Mouse (Mus musculus) hindbrain, embryonic 10.5 days (tissue): ENCODE data around the gene Myadml2. TPM values are rescaled to one million over a fixed set of nuclear protein-coding genes. Genes with fewer than 3 reads are reported as not detected.

Source experiments
- DNase-seq: peaks from one replicate; pipeline ENCODE4 v3.0.0-alpha.2; 2017; ENCODE audit warnings: low spot score
- H3K27ac ChIP-seq: fragments of 300-500 bp; sonication (generic); 2 replicates; pipeline ENCODE4 v1.5.1; 2016; ENCODE audit warnings: mild to moderate bottlenecking, moderate library complexity
- H3K27me3 ChIP-seq: fragments of 300-500 bp; sonication (generic); 2 replicates; pipeline ENCODE4 v1.6.1; 2016; ENCODE audit warnings: mild to moderate bottlenecking; ENCODE audit not compliant: poor library complexity, insufficient read depth, severe bottlenecking
- H3K36me3 ChIP-seq: fragments of 300-500 bp; sonication (generic); 2 replicates; pipeline ENCODE4 v1.6.1; 2016; ENCODE audit warnings: mild to moderate bottlenecking, moderate library complexity
- H3K4me1 ChIP-seq: fragments of 300-500 bp; sonication (generic); replicated peaks from 2 replicates; pipeline ENCODE4 v1.6.1; 2016; ENCODE audit warnings: mild to moderate bottlenecking
- H3K4me3 ChIP-seq: fragments of 300-500 bp; sonication (generic); 2 replicates; pipeline ENCODE4 v1.5.1; 2016; ENCODE audit warnings: mild to moderate bottlenecking, moderate library complexity
- H3K9me3 ChIP-seq: fragments of 300-500 bp; sonication (generic); 2 replicates; pipeline ENCODE4 v1.6.1; 2016; ENCODE audit warnings: mild to moderate bottlenecking, moderate library complexity
- WGBS: fragments of 180-500 bp; shearing (Covaris S2); methylation state at CpG from one replicate; pipeline ENCODE4 v1.1.7; 2016; 5-methylcytosine and 5-hydroxymethylcytosine counted together
- polyA plus RNA-seq: library from polyadenylated mRNA; unstranded; fragments of >200 nt; fragmentation: Nextera tagmentation; extraction: Ambion mirVana; gene quantifications from 2 replicates; pipeline ENCODE4 v1.2.1, GENCODE M21; 2016

The Myadml2 gene
- polyA plus RNA-seq, 1 experiment from 2014 or later = not detected

DNA sequence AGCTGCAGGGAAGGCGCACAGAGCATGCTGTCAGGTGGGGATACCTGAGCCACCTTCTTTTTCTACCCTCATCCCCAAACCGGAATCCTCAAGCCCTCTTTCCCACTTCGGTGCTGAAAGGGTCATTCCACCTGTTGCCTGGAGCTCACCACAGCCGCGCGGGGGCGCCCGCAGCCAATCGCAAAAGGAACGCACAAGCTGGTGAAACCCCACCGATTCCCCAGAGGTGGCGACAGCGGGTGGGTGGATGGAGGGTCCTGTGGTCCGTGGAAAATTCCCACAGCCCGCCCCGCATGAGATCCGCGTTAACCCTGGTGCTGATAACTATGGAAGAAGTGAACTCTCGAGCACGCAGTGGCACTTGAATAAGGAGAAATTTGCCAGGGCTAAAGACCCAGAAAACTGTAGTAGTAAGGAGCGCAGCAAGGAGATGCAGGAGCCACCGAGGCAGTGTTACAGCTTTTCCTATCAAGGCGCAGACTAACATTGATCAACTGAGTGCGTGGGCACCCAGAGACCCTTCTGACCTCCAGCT is 11.0 kb upstream of the Myadml2 start:
- Histone ChIP-seq H3K36me3 (no peaks in the 10 kb centered on the region), H3K27me3 (peaks cover 93% of the 10 kb centered on the region), H3K4me1 (peaks cover 29% of the 10 kb centered on the region), H3K9me3 (no peaks in the 10 kb centered on the region), H3K27ac (no peak overlapping the region), H3K4me3 (peak overlapping the region; percentile 55)
- DNase-seq = peak; percentile 79
- 4% methylated on average over 24 of the region's 24 CpGs for WGBS

DNA sequence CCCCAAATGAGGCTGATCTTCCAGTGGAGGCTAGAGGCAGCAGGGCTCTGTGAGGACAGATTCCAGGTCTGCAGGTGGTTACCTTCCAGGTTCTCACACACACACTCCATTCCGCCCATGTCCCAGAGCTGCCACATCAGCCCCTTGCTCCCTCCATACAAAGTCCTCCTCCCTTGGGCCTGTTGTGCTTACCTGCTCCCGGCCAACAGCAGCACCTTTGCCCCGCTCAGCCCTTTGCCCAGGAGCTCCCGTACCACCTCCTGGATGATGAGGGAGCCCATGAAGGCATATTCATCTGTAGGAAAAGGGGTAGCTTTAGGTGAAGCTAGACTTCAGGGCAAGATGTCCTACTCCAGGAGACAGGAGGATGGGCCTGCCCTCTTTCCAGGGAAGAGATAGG is 9.3 kb upstream of the Myadml2 start:
- Histone ChIP-seq H3K27me3 (peaks cover 76% of the 10 kb centered on the region), H3K4me1 (peaks cover 29% of the 10 kb centered on the region), H3K4me3 (no peak overlapping the region), H3K27ac (no peak overlapping the region), H3K36me3 (no peaks in the 10 kb centered on the region), H3K9me3 (no peaks in the 10 kb centered on the region)
- WGBS = 88% methylated on average over 4 of the region's 4 CpGs
- DNase-seq = no peak

- no peak for DNase-seq
- Histone ChIP-seq H3K36me3 (no peaks in the 10 kb centered on the region), H3K27me3 (peaks cover 54% of the 10 kb centered on the region), H3K4me1 (peaks cover 11% of the 10 kb centered on the region), H3K4me3 (no peak overlapping the region), H3K9me3 (no peaks in the 10 kb centered on the region), H3K27ac (no peak overlapping the region)
- 76% methylated on average over 3 of the region's 3 CpGs for WGBS
Observed at GRCm38 (mm10) chr11:120654741-120655140, 6.8 kb upstream of the Myadml2 start.

- 73% methylated on average over 3 of the region's 3 CpGs for WGBS
- Histone ChIP-seq H3K27me3 (peaks cover 40% of the 10 kb centered on the region), H3K36me3 (no peaks in the 10 kb centered on the region), H3K4me3 (no peak overlapping the region), H3K4me1 (peaks cover 13% of the 10 kb centered on the region), H3K9me3 (no peaks in the 10 kb centered on the region), H3K27ac (no peak overlapping the region)
- DNase-seq = no peak
Observed at GRCm38 (mm10) chr11:120651872-120652271, 3.9 kb upstream of the Myadml2 start.

DNA sequence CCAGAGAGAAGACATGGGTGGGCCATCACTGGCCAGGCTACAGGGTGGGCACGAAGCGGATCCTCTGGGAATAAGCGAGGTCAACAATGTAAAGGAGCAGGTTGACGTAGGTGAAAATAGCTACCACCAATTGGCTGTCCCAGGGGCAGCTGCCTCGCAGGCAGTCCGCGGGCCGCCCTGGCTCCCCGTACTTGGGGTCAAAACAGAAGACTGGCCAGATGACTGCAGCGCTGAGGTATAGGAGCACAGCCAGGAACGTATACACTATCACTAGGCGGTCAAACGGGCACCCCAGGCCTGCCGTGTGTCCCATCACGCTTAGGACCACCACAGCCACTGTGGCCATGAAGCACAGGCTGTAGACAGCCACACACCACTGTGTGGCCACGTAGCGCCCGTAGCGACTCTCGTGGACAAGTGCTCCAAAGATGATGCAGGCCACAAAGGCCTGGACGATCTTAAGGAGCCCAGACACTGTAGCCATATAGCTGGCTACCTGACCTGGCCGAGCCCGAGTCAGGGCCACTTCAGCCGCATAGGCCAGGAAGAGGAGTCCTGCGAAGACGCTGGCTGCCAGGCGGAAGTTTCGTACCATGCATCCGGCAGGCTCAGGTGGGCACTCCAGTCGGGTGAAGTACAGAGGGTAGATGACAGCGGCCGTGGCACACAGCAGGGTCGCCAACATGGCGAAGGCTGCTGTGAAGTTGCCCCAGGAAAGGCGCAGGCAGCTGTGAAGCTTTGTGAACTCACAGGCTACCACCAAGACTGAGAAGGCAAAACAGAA is 719 bp downstream of the Myadml2 start:
- peaks cover 34% of the 10 kb centered on the region for H3K4me1 ChIP-seq
- H3K9me3 ChIP-seq = no peaks in the 10 kb centered on the region
- H3K27ac ChIP-seq = peak overlapping the region; percentile 62; the same call in 1 of the 2 replicates
- H3K36me3 ChIP-seq = no peaks in the 10 kb centered on the region
- peaks cover 36% of the 10 kb centered on the region for H3K27me3 ChIP-seq
- WGBS = 73% methylated on average over 35 of the region's 35 CpGs
- no peak for DNase-seq
- H3K4me3 ChIP-seq = peak overlapping the region; percentile 41

- Histone ChIP-seq H3K4me1 (peaks cover 46% of the 10 kb centered on the region), H3K4me3 (peak within 1 kb of the TSS; percentile 69), H3K27ac (peak within 1 kb of the TSS; percentile 88), H3K9me3 (no peaks in the 10 kb centered on the region), H3K36me3 (no peaks in the 10 kb centered on the region), H3K27me3 (peaks cover 40% of the 10 kb centered on the region)
- peak; percentile 95 for DNase-seq
- WGBS = 0% methylated on average over 15 of the region's 15 CpGs
Observed at GRCm38 (mm10) chr11:120643601-120643987, 4.4 kb downstream of the Myadml2 start, which contains the start of gene Pycr1. Gene Pycr1 (minus strand): TSS chr11:120643769.

DNA sequence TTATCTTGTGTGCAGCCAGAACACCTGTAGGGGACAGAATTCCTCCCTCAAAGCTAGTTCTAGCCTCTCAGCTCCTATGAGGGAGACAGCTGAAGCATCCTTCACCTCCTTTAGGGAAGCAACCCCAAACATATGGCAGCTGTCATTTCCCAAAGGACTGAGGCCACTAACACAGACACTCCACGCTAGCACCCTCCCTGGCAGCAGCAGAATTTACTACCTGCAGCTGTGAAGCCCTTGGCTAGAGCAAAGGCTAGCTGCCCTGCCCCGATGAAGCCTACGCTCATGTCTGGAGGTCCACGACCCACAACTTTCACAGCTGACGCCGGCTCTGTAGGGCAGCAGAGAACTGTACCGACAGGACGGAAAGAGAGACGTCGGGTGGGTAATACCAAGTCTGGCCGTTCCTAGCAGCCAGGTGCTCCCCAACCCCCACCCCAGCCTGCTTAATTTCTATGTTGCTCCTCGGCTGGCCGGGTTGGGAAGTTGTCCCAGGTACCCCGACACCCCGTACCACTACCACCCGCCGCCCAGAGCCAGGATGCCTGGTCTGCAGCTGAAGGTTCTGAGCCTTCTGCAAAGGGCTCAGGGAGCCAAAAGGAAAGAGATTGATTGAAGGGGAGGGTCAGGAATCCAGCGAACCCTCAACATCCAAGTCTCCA is 4.9 kb downstream of the Myadml2 start:
- H3K9me3 ChIP-seq = no peaks in the 10 kb centered on the region
- H3K4me1 ChIP-seq = peaks cover 43% of the 10 kb centered on the region
- DNase-seq = no peak
- H3K36me3 ChIP-seq = no peaks in the 10 kb centered on the region
- whole genome bisulfite sequencing = 3% methylated on average over 18 of the region's 18 CpGs
- H3K27me3 ChIP-seq = peaks cover 38% of the 10 kb centered on the region
- H3K4me3 ChIP-seq = peak overlapping the region; percentile 69
- peak overlapping the region; percentile 88 for H3K27ac ChIP-seq

DNA sequence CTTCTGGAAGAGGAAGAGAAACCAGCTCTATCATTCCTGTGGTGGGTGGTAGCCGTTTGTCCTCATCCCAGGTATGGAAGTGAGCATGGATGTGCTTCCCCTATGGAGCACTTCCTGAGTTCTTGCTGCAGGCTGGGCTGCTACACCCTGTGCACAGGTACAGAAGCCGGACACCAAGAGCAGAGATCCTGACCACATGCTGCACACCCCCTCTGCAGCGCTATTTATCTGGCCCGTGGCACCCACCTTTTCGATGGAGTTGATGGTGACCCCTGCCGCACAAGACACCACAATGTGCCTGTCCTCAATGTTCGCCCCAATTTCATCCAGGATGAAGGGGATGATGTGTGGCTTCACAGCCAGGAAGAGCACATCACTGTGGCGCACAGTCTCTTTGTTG is 6.1 kb downstream of the Myadml2 start:
- H3K27me3 ChIP-seq = peaks cover 26% of the 10 kb centered on the region
- 92% methylated on average over 8 of the region's 8 CpGs for WGBS
- no peaks in the 10 kb centered on the region for H3K9me3 ChIP-seq
- no peak overlapping the region for H3K4me3 ChIP-seq
- DNase-seq = no peak
- H3K27ac ChIP-seq = peak overlapping the region; percentile 24; the same call in 1 of the 2 replicates
- no peaks in the 10 kb centered on the region for H3K36me3 ChIP-seq
- H3K4me1 ChIP-seq = peaks cover 33% of the 10 kb centered on the region

DNA sequence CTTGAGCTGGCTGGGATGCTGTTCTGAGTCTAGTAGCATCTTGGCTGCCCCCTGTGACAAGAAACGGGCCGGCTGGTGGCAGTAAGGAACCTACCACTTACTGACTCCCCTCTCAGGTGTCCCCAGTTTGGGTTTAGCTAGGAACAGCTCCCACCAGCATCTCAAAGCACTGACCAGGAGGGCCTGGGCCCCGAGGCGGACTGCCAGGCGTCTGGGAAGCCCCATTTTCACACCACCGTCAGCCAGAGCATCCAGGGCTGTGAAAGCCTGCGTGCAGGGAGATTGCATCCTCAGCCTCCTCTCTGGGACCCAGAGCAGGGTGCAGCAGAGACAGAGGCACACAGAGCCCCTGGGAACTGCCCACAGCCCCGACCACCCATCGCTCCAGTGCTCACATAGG is 6.7 kb downstream of the Myadml2 start:
- WGBS = 69% methylated on average over 9 of the region's 9 CpGs
- DNase-seq = no peak
- Histone ChIP-seq H3K4me1 (peaks cover 31% of the 10 kb centered on the region), H3K4me3 (no peak overlapping the region), H3K27me3 (peaks cover 20% of the 10 kb centered on the region), H3K9me3 (no peaks in the 10 kb centered on the region), H3K36me3 (no peaks in the 10 kb centered on the region), H3K27ac (peak overlapping the region; percentile 2; the same call in 1 of the 2 replicates)

- Histone ChIP-seq H3K36me3 (peaks cover 5% of the 10 kb centered on the region), H3K4me1 (peaks cover 37% of the 10 kb centered on the region), H3K9me3 (no peaks in the 10 kb centered on the region), H3K27ac (no peak overlapping the region), H3K27me3 (no peaks in the 10 kb centered on the region), H3K4me3 (0 out of 2 replicates have a peak overlapping the region, but pooled peaks have one; percentile 96)
- no peak for DNase-seq
- WGBS = 86% methylated on average over 5 of the region's 5 CpGs
Observed at GRCm38 (mm10) chr11:120634810-120635209, 13.1 kb downstream of the Myadml2 start.

GRCm38 (mm10) chr11:120633520-120634343 is 14.2 kb downstream of the Myadml2 start, which contains the start of gene Mafg:
Gene Mafg (minus strand): TSS chr11:120633600.
- no peaks in the 10 kb centered on the region for H3K27me3 ChIP-seq
- H3K9me3 ChIP-seq = no peaks in the 10 kb centered on the region
- H3K36me3 ChIP-seq = peaks cover 16% of the 10 kb centered on the region
- peak; percentile 95 for DNase-seq
- peaks cover 47% of the 10 kb centered on the region for H3K4me1 ChIP-seq
- H3K4me3 ChIP-seq = peak within 1 kb of the TSS; percentile 96
- peak within 1 kb of the TSS; percentile 98 for H3K27ac ChIP-seq
- WGBS = 10% methylated on average over 58 of the region's 58 CpGs
